Mouse (Mus musculus) cerebellum, adult 2 months (tissue): ENCODE results near the gene Hs3st3a1. TPM values are rescaled to one million over a fixed set of nuclear protein-coding genes. Genes with fewer than 3 reads are reported as not detected.

Experiments
- DNase-seq, 2 experiments: peaks; one replicate each; pipeline ENCODE4 v3.0.0; 2021
- H3K27ac ChIP-seq: fragments of 200-500 bp; 2 replicates; pipeline ENCODE4 v1.5.1; 2012; ENCODE audit warnings: low read length, control low read depth, inconsistent platforms; ENCODE audit not compliant: insufficient read depth
- H3K27me3 ChIP-seq: fragments of 200-500 bp; 2 replicates; pipeline ENCODE4 v1.6.1; 2012; ENCODE audit warnings: inconsistent platforms, mild to moderate bottlenecking, low read length, moderate library complexity; ENCODE audit not compliant: control insufficient read depth, insufficient read depth
- H3K4me1 ChIP-seq: fragments of 200-500 bp; 2 replicates; pipeline ENCODE4 v1.6.1; 2011; ENCODE audit warnings: low read length; ENCODE audit not compliant: control insufficient read depth, insufficient read depth
- H3K4me3 ChIP-seq: fragments of 200-500 bp; replicated peaks from 2 replicates; pipeline ENCODE3; 2011; ENCODE audit warnings: mild to moderate bottlenecking, low read depth, low read length, control low read depth; ENCODE audit not compliant: insufficient read depth
- CTCF ChIP-seq: fragments of 200-500 bp; IDR thresholded peaks from 2 replicates; pipeline ENCODE4 v1.5.1; 2011; ENCODE audit warnings: low read depth, mild to moderate bottlenecking, control low read depth, low read length, moderate library complexity, borderline replicate concordance; ENCODE audit not compliant: insufficient read depth
- POLR2A ChIP-seq: fragments of 200-500 bp; IDR thresholded peaks from 2 replicates; pipeline ENCODE4 v1.6.1; 2011; ENCODE audit warnings: low read length, control low read depth, borderline replicate concordance; ENCODE audit not compliant: insufficient read depth
- WGBS: fragments of 180-500 bp; shearing (Covaris S2); methylation state at CpG from one replicate; pipeline ENCODE4 v1.1.7; 2018; 5-methylcytosine and 5-hydroxymethylcytosine counted together
- polyA plus RNA-seq: library from polyadenylated mRNA; depleted of rRNA; stranded (reverse); fragments of >200 nt; gene quantifications from 2 replicates; pipeline ENCODE4 v1.2.3, GENCODE M21; 2012

Hs3st3a1 gene
- polyA plus RNA-seq, 1 experiment = 0.72 TPM

- Histone ChIP-seq H3K4me3 (no peak overlapping the region), H3K27me3 (no peaks in the 10 kb centered on the region), H3K27ac (no peak overlapping the region), H3K4me1 (no peaks in the 10 kb centered on the region)
- WGBS = 42% methylated on average over 9 of the region's 9 CpGs
- DNase-seq = no peak
- no peak for TF ChIP-seq POLR2A
- TF ChIP-seq CTCF = no peak
Measured at GRCm38 (mm10) chr11:64489587-64490433, 54.7 kb downstream of the Hs3st3a1 start.

DNA sequence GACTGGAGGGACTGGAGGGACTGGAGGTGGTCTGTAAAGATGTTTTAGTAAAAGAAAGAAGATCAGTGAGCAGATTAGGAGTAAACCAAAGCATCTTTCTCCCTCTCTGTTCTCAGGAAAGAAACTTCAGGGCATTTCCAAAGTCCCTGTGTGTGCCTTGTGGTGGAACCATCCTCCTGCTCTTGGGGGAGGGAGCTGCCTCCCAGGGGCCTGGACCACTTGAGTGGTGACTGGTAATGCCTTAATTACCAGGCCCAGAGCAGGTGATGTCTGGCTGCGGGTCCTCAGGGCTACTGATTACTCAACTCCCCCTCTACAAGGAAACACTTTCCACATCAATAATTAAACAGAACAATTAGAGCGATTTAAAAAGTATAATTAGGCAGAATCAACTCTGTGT, 59.3 kb downstream of the Hs3st3a1 start:
- H3K4me1 ChIP-seq = no peaks in the 10 kb centered on the region
- TF ChIP-seq POLR2A (no peak), CTCF (no peak)
- H3K4me3 ChIP-seq = no peak overlapping the region
- DNase-seq = no peak
- H3K27me3 ChIP-seq = no peaks in the 10 kb centered on the region; the same call in 1 of the 2 replicates
- 63% methylated on average over 2 of the region's 2 CpGs for WGBS
- H3K27ac ChIP-seq = no peak overlapping the region

DNA sequence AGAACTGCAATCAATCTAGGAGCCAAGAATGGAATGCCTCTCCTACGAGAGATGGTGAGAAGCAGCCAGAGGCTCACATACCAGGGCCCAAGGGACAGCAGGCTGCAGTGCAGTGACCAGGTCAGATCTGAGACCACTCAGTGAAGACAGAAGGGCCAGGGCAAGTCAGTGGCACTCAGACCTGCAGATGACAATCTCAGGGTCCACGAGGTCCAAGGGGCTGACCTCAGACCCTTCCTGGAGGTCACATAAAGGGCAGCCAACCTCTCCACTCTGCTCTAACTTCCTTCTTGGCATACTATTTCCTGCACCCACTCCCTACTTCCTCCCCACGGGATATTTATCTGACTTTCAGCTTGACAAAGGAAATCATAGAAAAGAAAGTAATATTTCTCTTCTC, 60.8 kb downstream of the Hs3st3a1 start:
- H3K4me3 ChIP-seq = no peak overlapping the region
- no peak overlapping the region for H3K27ac ChIP-seq
- 36% methylated on average over 3 of the region's 3 CpGs for whole genome bisulfite sequencing
- H3K27me3 ChIP-seq = no peaks in the 10 kb centered on the region; the same call in 1 of the 2 replicates
- DNase-seq = no peak
- H3K4me1 ChIP-seq = no peaks in the 10 kb centered on the region
- no peak for TF ChIP-seq CTCF
- TF ChIP-seq POLR2A = no peak

- 61% methylated on average over 3 of the region's 3 CpGs for WGBS
Measured at GRCm38 (mm10) chr11:64496677-64497076, 61.5 kb downstream of the Hs3st3a1 start.

GRCm38 (mm10) chr11:64500536-64501112, 65.5 kb downstream of the Hs3st3a1 start:
- WGBS = 87% methylated on average over 5 of the region's 5 CpGs
- H3K4me1 ChIP-seq = no peaks in the 10 kb centered on the region
- TF ChIP-seq CTCF (no peak), POLR2A (no peak)
- H3K27ac ChIP-seq = no peak overlapping the region
- H3K4me3 ChIP-seq = no peak overlapping the region
- H3K27me3 ChIP-seq = no peaks in the 10 kb centered on the region; the same call in 1 of the 2 replicates
- DNase-seq = no peak

More at GRCm38 (mm10) chr11:64496677-64497076, 61.5 kb downstream of the Hs3st3a1 start:
- TF ChIP-seq POLR2A (no peak), CTCF (no peak)
- no peaks in the 10 kb centered on the region for H3K4me1 ChIP-seq
- DNase-seq = no peak
- no peaks in the 10 kb centered on the region; the same call in 1 of the 2 replicates for H3K27me3 ChIP-seq
- no peak overlapping the region for H3K27ac ChIP-seq
- no peak overlapping the region for H3K4me3 ChIP-seq

GRCm38 (mm10) chr11:64503040-64503439, 67.9 kb downstream of the Hs3st3a1 start:
- no peak for DNase-seq
- 81% methylated on average over 3 of the region's 3 CpGs for WGBS
- Histone ChIP-seq H3K27ac (no peak overlapping the region), H3K4me3 (no peak overlapping the region), H3K4me1 (no peaks in the 10 kb centered on the region), H3K27me3 (no peaks in the 10 kb centered on the region)
- TF ChIP-seq CTCF (no peak), POLR2A (no peak)

- no peak overlapping the region for H3K27ac ChIP-seq
- no peak for TF ChIP-seq POLR2A
- TF ChIP-seq CTCF = no peak
- H3K4me3 ChIP-seq = no peak overlapping the region
- WGBS = 97% methylated on average over 1 of the region's 1 CpGs
- no peak for DNase-seq
- no peaks in the 10 kb centered on the region for H3K27me3 ChIP-seq
- no peaks in the 10 kb centered on the region for H3K4me1 ChIP-seq
Measured at GRCm38 (mm10) chr11:64505924-64506323, 70.8 kb downstream of the Hs3st3a1 start.

- Histone ChIP-seq H3K4me3 (no peak overlapping the region), H3K27me3 (no peaks in the 10 kb centered on the region), H3K4me1 (no peaks in the 10 kb centered on the region), H3K27ac (no peak overlapping the region)
- no peak for DNase-seq
- 78% methylated on average over 3 of the region's 3 CpGs for WGBS
- no peak for TF ChIP-seq CTCF
- no peak for TF ChIP-seq POLR2A
Measured at GRCm38 (mm10) chr11:64507024-64507423, 71.9 kb downstream of the Hs3st3a1 start.
